Mouse (Mus musculus): ENCODE results near the gene Adamts2.

The Adamts2 gene

DNA sequence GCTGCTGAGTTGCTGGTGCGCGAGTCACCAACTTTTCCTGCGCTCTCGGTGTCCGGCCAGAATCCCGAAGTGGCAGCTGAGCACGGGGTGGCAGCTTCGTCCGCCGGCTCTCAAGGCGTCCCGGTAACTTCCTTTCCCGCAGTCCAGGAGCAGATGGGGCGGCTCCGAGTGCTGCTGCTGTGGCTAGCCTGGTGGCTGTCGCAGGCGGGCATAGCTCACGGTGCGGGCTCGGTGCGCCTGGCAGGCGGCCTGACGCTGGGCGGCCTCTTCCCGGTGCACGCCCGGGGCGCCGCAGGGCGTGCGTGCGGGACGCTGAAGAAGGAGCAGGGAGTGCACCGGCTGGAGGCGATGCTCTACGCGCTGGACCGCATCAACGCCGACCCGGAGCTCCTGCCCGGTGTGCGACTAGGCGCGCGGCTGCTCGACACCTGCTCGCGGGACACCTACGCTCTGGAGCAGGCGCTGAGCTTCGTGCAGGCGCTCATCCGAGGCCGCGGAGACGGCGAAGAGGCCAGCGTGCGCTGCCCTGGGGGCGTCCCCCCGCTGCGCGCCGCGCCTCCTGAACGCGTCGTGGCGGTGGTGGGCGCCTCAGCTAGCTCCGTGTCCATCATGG is 249.2 kb downstream of the Adamts2 start:
- DNase-seq, result no peak

Measured in kidney, adult 9 months (tissue).